Mouse (Mus musculus) hindbrain, embryonic 15.5 days (tissue): Measurements from ENCODE around the gene Evi2b. TPM values are rescaled to one million over a fixed set of nuclear protein-coding genes. Genes with fewer than 3 reads are reported as not detected.

Experiments used
- ATAC-seq: fragments of 200-750 bp; cut with Nextera tagmentation; 2 replicates; pipeline ENCODE4 v1.8.0; 2017; ENCODE audit warnings: low read depth, moderate number of reproducible peaks, moderate TSS enrichment; ENCODE audit not compliant: low FRiP score
- H3K27ac ChIP-seq: fragments of 300-500 bp; sonication (generic); replicated peaks from 2 replicates; pipeline ENCODE4 v1.5.1; 2015; ENCODE audit warnings: mild to moderate bottlenecking, inconsistent platforms
- H3K27me3 ChIP-seq: fragments of 300-500 bp; sonication (generic); 2 replicates; pipeline ENCODE4 v1.6.1; 2015; ENCODE audit warnings: control low read depth, inconsistent platforms
- H3K36me3 ChIP-seq: fragments of 300-500 bp; sonication (generic); 2 replicates; pipeline ENCODE4 v1.6.1; 2015; ENCODE audit warnings: control low read depth, inconsistent platforms
- H3K4me1 ChIP-seq: fragments of 300-500 bp; sonication (generic); replicated peaks from 2 replicates; pipeline ENCODE4 v1.6.1; 2015; ENCODE audit warnings: control low read depth, inconsistent platforms
- H3K4me2 ChIP-seq: fragments of 300-500 bp; sonication (generic); 2 replicates; pipeline ENCODE4 v1.6.1; 2015; ENCODE audit warnings: moderate library complexity, mild to moderate bottlenecking, inconsistent platforms
- H3K4me3 ChIP-seq: fragments of 300-500 bp; sonication (generic); 2 replicates; pipeline ENCODE4 v1.5.1; 2015; ENCODE audit warnings: mild to moderate bottlenecking, inconsistent platforms
- H3K9ac ChIP-seq: fragments of 300-500 bp; sonication (generic); 2 replicates; pipeline ENCODE4 v1.6.1; 2015; ENCODE audit warnings: inconsistent platforms
- H3K9me3 ChIP-seq: fragments of 300-500 bp; sonication (generic); 2 replicates; pipeline ENCODE4 v1.6.1; 2016; ENCODE audit warnings: control low read depth, inconsistent platforms
- WGBS: fragments of 180-500 bp; shearing (Covaris S2); methylation state at CpG from one replicate; pipeline ENCODE4 v1.1.7; 2015; 5-methylcytosine and 5-hydroxymethylcytosine counted together
- polyA plus RNA-seq: library from polyadenylated mRNA; unstranded; fragments of >200 nt; fragmentation: Nextera tagmentation; extraction: Ambion mirVana; gene quantifications from 2 replicates; pipeline ENCODE4 v1.2.1, GENCODE M21; 2015

Evi2b gene
- not detected in 2 replicates for polyA plus RNA-seq

DNA sequence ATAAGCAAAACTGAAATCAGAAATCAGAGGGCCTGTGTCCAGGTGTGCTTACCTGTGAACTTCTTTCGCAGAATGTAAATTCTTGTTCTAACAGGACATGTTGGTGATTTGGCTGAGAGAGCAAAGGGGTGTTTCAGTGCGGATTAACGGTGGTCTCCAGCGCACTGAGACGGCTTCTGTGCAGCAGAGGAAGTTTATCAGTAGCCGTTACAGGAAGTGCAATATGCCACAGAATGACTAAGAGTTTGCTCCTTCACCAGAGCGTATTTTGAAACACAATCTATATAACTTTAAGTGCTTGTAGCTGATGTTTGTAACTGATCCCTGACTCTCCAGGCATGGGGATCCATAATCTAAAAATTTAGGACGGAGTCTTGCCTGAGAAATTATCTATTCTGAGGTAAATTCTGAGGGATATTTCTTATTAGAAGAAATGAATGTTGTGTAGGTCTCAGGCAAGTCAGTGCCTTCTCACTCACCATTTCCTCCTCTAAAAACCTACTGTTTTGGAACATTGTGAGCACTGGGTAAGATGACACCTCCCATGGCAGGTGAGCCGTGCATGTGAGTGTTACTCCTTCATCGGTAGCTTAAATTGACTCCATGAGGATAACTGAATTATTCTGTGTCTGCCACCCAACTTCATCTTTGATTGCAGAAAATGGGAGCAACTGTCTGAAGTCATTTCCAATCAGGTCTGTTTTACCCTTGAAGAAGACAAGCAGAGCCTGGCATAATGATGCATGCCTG lies at the start of gene Evi2b:
Gene Evi2b, minus strand, starts transcription at position 203 of the 750 bp plus-strand sequence.
- no peak within 1 kb of the TSS for H3K4me2 ChIP-seq
- no peaks in the 10 kb centered on the region for H3K27me3 ChIP-seq
- WGBS = 86% methylated on average over 10 of the region's 10 CpGs
- H3K36me3 ChIP-seq = no peaks in the 10 kb centered on the region
- H3K9me3 ChIP-seq = no peaks in the 10 kb centered on the region
- H3K4me1 ChIP-seq = no peaks in the 10 kb centered on the region
- ATAC-seq = no peak
- H3K9ac ChIP-seq = no peak within 1 kb of the TSS
- H3K4me3 ChIP-seq = no peak within 1 kb of the TSS
- no peak within 1 kb of the TSS for H3K27ac ChIP-seq

DNA sequence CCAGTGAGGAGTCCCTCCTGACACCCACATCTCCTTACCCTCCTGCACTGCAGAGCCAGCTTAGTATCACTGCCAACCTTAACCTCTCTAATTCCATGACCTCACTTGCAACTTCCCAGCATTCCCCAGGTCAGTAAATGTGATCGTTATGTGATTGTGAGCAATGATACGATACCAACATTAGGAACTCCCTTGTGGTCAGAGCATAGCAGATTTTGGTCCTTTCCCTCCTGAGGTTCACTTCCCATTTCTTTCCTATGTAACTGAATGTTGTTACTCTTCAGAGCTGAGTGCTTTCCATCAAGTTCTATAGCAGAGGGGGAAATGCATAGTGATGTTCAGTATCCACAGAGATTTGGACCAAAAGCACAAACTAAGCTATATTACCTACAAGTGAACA lies 46.8 kb upstream of the Evi2b start:
- Histone ChIP-seq H3K4me3 (no peak overlapping the region), H3K36me3 (peaks cover 68% of the 10 kb centered on the region), H3K4me2 (no peak overlapping the region), H3K4me1 (no peaks in the 10 kb centered on the region), H3K9me3 (no peaks in the 10 kb centered on the region), H3K9ac (no peak overlapping the region), H3K27me3 (no peaks in the 10 kb centered on the region), H3K27ac (no peak overlapping the region)
- ATAC-seq = no peak
- WGBS = 93% methylated on average over 2 of the region's 2 CpGs

- WGBS = 92% methylated on average over 11 of the region's 11 CpGs
- Histone ChIP-seq H3K27ac (no peak overlapping the region), H3K9me3 (no peaks in the 10 kb centered on the region), H3K9ac (no peak overlapping the region), H3K36me3 (peaks cover 69% of the 10 kb centered on the region), H3K4me2 (no peak overlapping the region), H3K4me1 (no peaks in the 10 kb centered on the region), H3K4me3 (no peak overlapping the region), H3K27me3 (no peaks in the 10 kb centered on the region)
- ATAC-seq = no peak
Measured at GRCm38 (mm10) chr11:79568197-79568911, 44.8 kb upstream of the Evi2b start.

- 65% methylated on average over 1 of the region's 1 CpGs for WGBS
- Histone ChIP-seq H3K9ac (no peak overlapping the region), H3K4me1 (no peaks in the 10 kb centered on the region), H3K4me2 (no peak overlapping the region), H3K27me3 (no peaks in the 10 kb centered on the region), H3K27ac (no peak overlapping the region), H3K36me3 (peaks cover 69% of the 10 kb centered on the region), H3K4me3 (no peak overlapping the region), H3K9me3 (no peaks in the 10 kb centered on the region)
- ATAC-seq = no peak
Measured at GRCm38 (mm10) chr11:79566947-79567346, 43.4 kb upstream of the Evi2b start.

- H3K4me2 ChIP-seq = no peak overlapping the region
- H3K9me3 ChIP-seq = no peaks in the 10 kb centered on the region
- H3K4me1 ChIP-seq = no peaks in the 10 kb centered on the region
- H3K4me3 ChIP-seq = no peak overlapping the region
- H3K27ac ChIP-seq = no peak overlapping the region
- 93% methylated on average over 7 of the region's 7 CpGs for WGBS
- H3K27me3 ChIP-seq = no peaks in the 10 kb centered on the region
- H3K36me3 ChIP-seq = peaks cover 63% of the 10 kb centered on the region
- no peak for ATAC-seq
- H3K9ac ChIP-seq = no peak overlapping the region
Measured at GRCm38 (mm10) chr11:79563493-79563892, 39.9 kb upstream of the Evi2b start.

- Histone ChIP-seq H3K9me3 (no peaks in the 10 kb centered on the region), H3K27me3 (no peaks in the 10 kb centered on the region), H3K4me1 (no peaks in the 10 kb centered on the region), H3K9ac (no peak overlapping the region), H3K4me2 (no peak overlapping the region), H3K27ac (no peak overlapping the region), H3K36me3 (peaks cover 58% of the 10 kb centered on the region), H3K4me3 (no peak overlapping the region)
- WGBS = 92% methylated on average over 4 of the region's 4 CpGs
- ATAC-seq = no peak
Measured at GRCm38 (mm10) chr11:79560536-79560935, 37.0 kb upstream of the Evi2b start.

- peaks cover 80% of the 10 kb centered on the region for H3K36me3 ChIP-seq
- ATAC-seq = no peak
- H3K9me3 ChIP-seq = no peaks in the 10 kb centered on the region
- no peaks in the 10 kb centered on the region for H3K4me1 ChIP-seq
- H3K9ac ChIP-seq = no peak overlapping the region
- WGBS = 100% methylated on average over 1 of the region's 1 CpGs
- H3K4me3 ChIP-seq = no peak overlapping the region
- H3K27me3 ChIP-seq = no peaks in the 10 kb centered on the region
- no peak overlapping the region for H3K4me2 ChIP-seq
- H3K27ac ChIP-seq = no peak overlapping the region
Measured at GRCm38 (mm10) chr11:79552622-79553021, 29.1 kb upstream of the Evi2b start.

GRCm38 (mm10) chr11:79536293-79536692 lies 12.7 kb upstream of the Evi2b start:
- WGBS = 97% methylated on average over 3 of the region's 3 CpGs
- Histone ChIP-seq H3K36me3 (peaks cover 23% of the 10 kb centered on the region), H3K27me3 (no peaks in the 10 kb centered on the region), H3K9me3 (no peaks in the 10 kb centered on the region), H3K27ac (no peak overlapping the region), H3K4me1 (peaks cover 8% of the 10 kb centered on the region), H3K9ac (no peak overlapping the region), H3K4me3 (no peak overlapping the region), H3K4me2 (no peak overlapping the region)
- no peak for ATAC-seq

- no peaks in the 10 kb centered on the region for H3K9me3 ChIP-seq
- H3K9ac ChIP-seq = no peak overlapping the region
- no peak overlapping the region for H3K4me2 ChIP-seq
- H3K27ac ChIP-seq = no peak overlapping the region
- no peak overlapping the region for H3K4me3 ChIP-seq
- no peak for ATAC-seq
- WGBS = 94% methylated on average over 4 of the region's 4 CpGs
- peaks cover 18% of the 10 kb centered on the region for H3K36me3 ChIP-seq
- H3K27me3 ChIP-seq = no peaks in the 10 kb centered on the region
- peaks cover 8% of the 10 kb centered on the region for H3K4me1 ChIP-seq
Measured at GRCm38 (mm10) chr11:79535554-79535953, 12.0 kb upstream of the Evi2b start.

- no peak for ATAC-seq
- 79% methylated on average over 8 of the region's 8 CpGs for WGBS
- peaks cover 8% of the 10 kb centered on the region for H3K4me1 ChIP-seq
- H3K27me3 ChIP-seq = no peaks in the 10 kb centered on the region
- H3K9me3 ChIP-seq = no peaks in the 10 kb centered on the region
- H3K4me2 ChIP-seq = no peak overlapping the region
- H3K4me3 ChIP-seq = no peak overlapping the region
- H3K36me3 ChIP-seq = peaks cover 13% of the 10 kb centered on the region
- no peak overlapping the region for H3K9ac ChIP-seq
- H3K27ac ChIP-seq = peak overlapping the region; percentile 28
Measured at GRCm38 (mm10) chr11:79533950-79534690, 10.6 kb upstream of the Evi2b start.

DNA sequence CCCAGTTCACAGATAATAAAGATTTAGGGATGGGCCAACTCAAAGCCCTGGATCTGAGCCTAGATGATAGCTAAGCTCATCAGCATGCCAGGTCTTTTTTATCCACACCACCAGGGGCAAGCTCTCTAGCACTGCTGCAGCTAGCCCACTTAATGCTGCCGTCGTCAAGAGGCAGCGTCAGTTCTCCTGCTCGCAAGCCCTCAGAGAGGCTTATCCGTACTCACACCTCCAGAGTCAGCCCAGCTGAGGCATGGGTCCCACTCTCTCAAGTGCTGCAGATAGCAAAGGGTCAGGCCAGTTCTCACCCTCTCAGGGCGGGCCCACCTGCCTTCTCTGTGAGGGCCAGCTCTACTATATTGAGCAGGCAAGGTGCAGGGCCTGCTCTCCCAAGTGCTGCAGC lies 9.7 kb upstream of the Evi2b start:
- Histone ChIP-seq H3K27ac (no peak overlapping the region), H3K36me3 (peaks cover 13% of the 10 kb centered on the region), H3K4me2 (no peak overlapping the region), H3K4me3 (no peak overlapping the region), H3K9ac (no peak overlapping the region), H3K27me3 (no peaks in the 10 kb centered on the region), H3K4me1 (peaks cover 8% of the 10 kb centered on the region), H3K9me3 (no peaks in the 10 kb centered on the region)
- 91% methylated on average over 6 of the region's 6 CpGs for WGBS
- no peak for ATAC-seq

GRCm38 (mm10) chr11:79531485-79531884 lies 7.9 kb upstream of the Evi2b start:
- H3K27me3 ChIP-seq = no peaks in the 10 kb centered on the region
- WGBS = 96% methylated on average over 4 of the region's 4 CpGs
- no peak overlapping the region for H3K27ac ChIP-seq

More at GRCm38 (mm10) chr11:79531485-79531884, 7.9 kb upstream of the Evi2b start:
- no peak for ATAC-seq
- Histone ChIP-seq H3K36me3 (peaks cover 3% of the 10 kb centered on the region; the same call in 1 of the 2 replicates), H3K4me2 (no peak overlapping the region), H3K4me3 (no peak overlapping the region), H3K9ac (no peak overlapping the region), H3K9me3 (no peaks in the 10 kb centered on the region), H3K4me1 (peaks cover 8% of the 10 kb centered on the region)
